ENCODE assay signal across 25 mouse cellular contexts in genomic region chr3:27949175-27949872, GRCm38 (mm10). TPM values are rescaled to one million over a fixed set of nuclear protein-coding genes. Genes with fewer than 3 reads are reported as not detected.
A peak's percentile ranks its signal among the peaks of the same experiment; 100 is the strongest.
DNase-seq lines count a peak whose midpoint lies in the region; ATAC-seq lines count a peak whose summit lies in the region.
"Had no signal": no experiment of that assay in that cellular context is flagged by ENCODE, and none has a peak within 500 bp of the region (broad histone marks: within the 10 kb centered on the region; RNA-seq: fewer than 3 reads in every experiment).

No protein-coding gene starts in this region.

- 0 out of 2 replicates have a peak overlapping the region, but pooled peaks have one; percentile 10 for H3K27ac ChIP-seq in embryonic facial prominence, embryonic 10.5 days (replicated peaks)
- H3K27ac ChIP-seq: embryonic facial prominence, embryonic 13.5 days; forebrain, embryonic 12.5 days; heart, embryonic 13.5 days; hindbrain, embryonic 15.5 days had no signal

- no peaks in the 10 kb centered on the region for H3K9me3 ChIP-seq in embryonic facial prominence, embryonic 10.5 days
- H3K9me3 ChIP-seq: embryonic facial prominence, embryonic 13.5 days; forebrain, embryonic 12.5 days; heart, embryonic 13.5 days; hindbrain, embryonic 15.5 days had no signal

- peak; percentile 22 for DNase-seq in embryo, embryonic 11 days
- no peak for DNase-seq in embryo, embryonic 10 days (ENCODE audit: low spot score)
- DNase-seq in kidney, adult 8-10 months: peak; percentile 23
- DNase-seq in kidney, postnatal 4 days: no peak
- peak; percentile 19 for DNase-seq in embryonic facial prominence, embryonic 10.5 days (ENCODE audit: low spot score)
- peak; percentile 36 for DNase-seq in yolk sac, embryonic 10.5 days (ENCODE audit: low spot score)
- DNase-seq: adrenal gland, adult 2 months; adrenal gland, postnatal 25 days; cerebellum, adult 18-20 months; cerebellum, adult 9-11 months; gastrocnemius, postnatal 14 days; heart, postnatal 36 days had no signal

- H3K27me3 ChIP-seq in embryonic facial prominence, embryonic 10.5 days (replicated peaks; ENCODE audit: low read depth, poor library complexity, severe bottlenecking): no peaks in the 10 kb centered on the region
- H3K27me3 ChIP-seq: CH12.LX; embryonic facial prominence, embryonic 13.5 days; forebrain, embryonic 12.5 days; heart, embryonic 13.5 days; hindbrain, embryonic 15.5 days; Patski had no signal

- WGBS in embryonic facial prominence, embryonic 10.5 days: 72% methylated on average over 5 of the region's 5 CpGs

- H3K4me1 ChIP-seq in embryonic facial prominence, embryonic 10.5 days: peaks cover 12% of the 10 kb centered on the region
- H3K4me1 ChIP-seq: forebrain, embryonic 12.5 days; heart, embryonic 13.5 days; hindbrain, embryonic 15.5 days had no signal

- no peaks in the 10 kb centered on the region for H3K36me3 ChIP-seq in embryonic facial prominence, embryonic 10.5 days (replicated peaks)
- H3K36me3 ChIP-seq: embryonic facial prominence, embryonic 13.5 days; forebrain, embryonic 12.5 days; hindbrain, embryonic 15.5 days had no signal

- no peak for ATAC-seq in CD4-positive, CD25-positive, alpha-beta regulatory T cell, adult 4 months
- ATAC-seq: activated CD4-positive, CD25-positive, alpha-beta regulatory T cell, adult 4 months; forebrain, embryonic 16.5 days; Patski had no signal

- H3K4me3 ChIP-seq in embryonic facial prominence, embryonic 10.5 days: no peak overlapping the region
- H3K4me3 ChIP-seq: embryonic facial prominence, embryonic 13.5 days; forebrain, embryonic 12.5 days; heart, embryonic 13.5 days; hindbrain, embryonic 15.5 days had no signal

RNA-seq across cellular contexts. Expression of gene Pld1, which starts 10.8 kb away (rescaled TPM):
- polyA plus RNA-seq in embryonic facial prominence, embryonic 10.5 days (2016; fragmentation: Nextera tagmentation; extraction: Ambion mirVana): 2.0 and 2.3 TPM in 2 replicates
- under 1 TPM in 1 of 2 experiments, not detected in 1; 0.85 TPM for polyA plus RNA-seq in CD4-positive, CD25-positive, alpha-beta regulatory T cell, adult 4 months (2017; shearing (Covaris generic))

RNA-seq across cellular contexts. Expression of gene Tmem212, which starts 53.2 kb away (rescaled TPM):
- not detected in 2 replicates for polyA plus RNA-seq in embryonic facial prominence, embryonic 10.5 days (2016; fragmentation: Nextera tagmentation; extraction: Ambion mirVana)
- not detected for polyA plus RNA-seq in CD4-positive, CD25-positive, alpha-beta regulatory T cell, adult 4 months (2017; shearing (Covaris generic))
- polyA plus RNA-seq: activated CD4-positive, CD25-positive, alpha-beta regulatory T cell, adult 4 months; adrenal gland, adult 2 months; C2C12; embryonic facial prominence, embryonic 13.5 days; forebrain, embryonic 12.5 days; forebrain, embryonic 16.5 days; frontal cortex, adult 2 months; heart, embryonic 13.5 days; heart, postnatal 0 days; hindbrain, embryonic 11.5 days; hindbrain, embryonic 15.5 days had no signal

Comparison
In these comparisons a context has a peak if more than half of its experiments do, and no peak if none do; other contexts are left out.
1. DNase-seq: peak in embryo, embryonic 11 days (single experiment), kidney, adult 8-10 months (2 of 2), embryonic facial prominence, embryonic 10.5 days (single experiment) and yolk sac, embryonic 10.5 days (single experiment); none in embryo, embryonic 10 days (single experiment) and kidney, postnatal 4 days (0 of 2).